Mouse (Mus musculus) neural tube, embryonic 11.5 days (tissue): Measurements from ENCODE around the gene Bcl10. TPM values are rescaled to one million over a fixed set of nuclear protein-coding genes. Genes with fewer than 3 reads are reported as not detected.
"Not testable (repeated sequence)": the region's sequence is repeated elsewhere in the genome, so short reads cannot be mapped to it uniquely, and the experiment has no call there.

Source experiments
- ATAC-seq: fragments of 200-750 bp; cut with Nextera tagmentation; 2 replicates; pipeline ENCODE4 v1.8.0; 2017; ENCODE audit warnings: moderate number of reproducible peaks, mild to moderate bottlenecking, moderate TSS enrichment, moderate library complexity; ENCODE audit not compliant: insufficient read depth, low FRiP score, low TSS enrichment
- DNase-seq: peaks from one replicate; pipeline ENCODE4 v3.0.0-alpha.2; 2015; ENCODE audit warnings: low spot score
- H3K27ac ChIP-seq: fragments of 300-500 bp; sonication (generic); 2 replicates; pipeline ENCODE4 v1.5.1; 2014; ENCODE audit warnings: low read depth, mild to moderate bottlenecking, low read length
- H3K27me3 ChIP-seq: fragments of 300-500 bp; sonication (generic); 2 replicates; pipeline ENCODE4 v1.6.1; 2014; ENCODE audit warnings: mild to moderate bottlenecking, low read length, mixed read lengths; ENCODE audit not compliant: control insufficient read depth, insufficient read depth
- H3K36me3 ChIP-seq: fragments of 300-500 bp; sonication (generic); 2 replicates; pipeline ENCODE4 v1.6.1; 2014; ENCODE audit warnings: mild to moderate bottlenecking, low read length, moderate library complexity, mixed read lengths; ENCODE audit not compliant: control insufficient read depth, insufficient read depth
- H3K4me1 ChIP-seq: fragments of 300-500 bp; sonication (generic); 2 replicates; pipeline ENCODE4 v1.6.1; 2014; ENCODE audit warnings: low read length, mixed read lengths; ENCODE audit not compliant: control insufficient read depth, insufficient read depth
- H3K4me2 ChIP-seq: fragments of 300-500 bp; sonication (generic); 2 replicates; pipeline ENCODE4 v1.6.1; 2014; ENCODE audit warnings: low read depth, mild to moderate bottlenecking, moderate library complexity
- H3K4me3 ChIP-seq: fragments of 300-500 bp; sonication (generic); 2 replicates; pipeline ENCODE4 v1.5.1; 2014; ENCODE audit warnings: low read depth, low read length
- H3K9ac ChIP-seq: fragments of 300-500 bp; sonication (generic); 2 replicates; pipeline ENCODE4 v1.6.1; 2014; ENCODE audit warnings: mild to moderate bottlenecking, low read length
- H3K9me3 ChIP-seq: fragments of 300-500 bp; sonication (generic); 2 replicates; pipeline ENCODE4 v1.6.1; 2016; ENCODE audit warnings: low read length; ENCODE audit not compliant: control insufficient read depth
- WGBS: fragments of 180-500 bp; shearing (Covaris S2); extraction: QIAGEN DNeasy Blood & Tissue Kit; methylation state at CpG from one replicate; pipeline ENCODE4 v1.1.7; 2014; 5-methylcytosine and 5-hydroxymethylcytosine counted together
- polyA plus RNA-seq: library from polyadenylated mRNA; unstranded; fragments of >200 nt; fragmentation: Nextera tagmentation; extraction: Ambion mirVana; gene quantifications from 2 replicates; pipeline ENCODE4 v1.2.1, GENCODE M21; 2014

The Bcl10 gene
- polyA plus RNA-seq, 1 experiment from 2014 or later = 55.4 TPM

- Histone ChIP-seq H3K27ac (no peak overlapping the region), H3K27me3 (no peaks in the 10 kb centered on the region), H3K9me3 (no peaks in the 10 kb centered on the region), H3K4me3 (no peak overlapping the region), H3K4me2 (no peak overlapping the region), H3K4me1 (no peaks in the 10 kb centered on the region), H3K9ac (no peak overlapping the region; the same call in 1 of the 2 replicates), H3K36me3 (no peaks in the 10 kb centered on the region)
- peak; percentile 23; the same call in 1 of the 2 replicates for ATAC-seq
- WGBS = 57% methylated on average over 22 of the region's 22 CpGs
- DNase-seq = peak; percentile 85
These were observed 17.5 kb upstream of the Bcl10 start for GRCm38 (mm10) chr3:145904850-145905776.

GRCm38 (mm10) chr3:145906582-145906981 is 16.0 kb upstream of the Bcl10 start:
- no peaks in the 10 kb centered on the region for H3K4me1 ChIP-seq
- H3K9me3 ChIP-seq = no peaks in the 10 kb centered on the region
- ATAC-seq (no peak), DNase-seq (no peak)
- H3K9ac ChIP-seq = no peak overlapping the region
- no peaks in the 10 kb centered on the region for H3K36me3 ChIP-seq
- no peak overlapping the region for H3K4me2 ChIP-seq
- no peaks in the 10 kb centered on the region for H3K27me3 ChIP-seq
- 88% methylated on average over 9 of the region's 9 CpGs for WGBS
- no peak overlapping the region for H3K27ac ChIP-seq
- H3K4me3 ChIP-seq = no peak overlapping the region

- H3K9me3 ChIP-seq = no peaks in the 10 kb centered on the region
- no peak overlapping the region for H3K4me3 ChIP-seq
- no peaks in the 10 kb centered on the region for H3K4me1 ChIP-seq
- no peak overlapping the region for H3K9ac ChIP-seq
- H3K36me3 ChIP-seq = no peaks in the 10 kb centered on the region
- DNase-seq (no peak), ATAC-seq (no peak)
- H3K4me2 ChIP-seq = no peak overlapping the region
- no peak overlapping the region for H3K27ac ChIP-seq
- no peaks in the 10 kb centered on the region for H3K27me3 ChIP-seq
- WGBS = 92% methylated on average over 7 of the region's 7 CpGs
These were observed 10.1 kb upstream of the Bcl10 start for GRCm38 (mm10) chr3:145912512-145912911.

GRCm38 (mm10) chr3:145913263-145913662 is 9.3 kb upstream of the Bcl10 start:
- Histone ChIP-seq H3K4me3 (no peak overlapping the region), H3K36me3 (no peaks in the 10 kb centered on the region), H3K9me3 (no peaks in the 10 kb centered on the region), H3K27me3 (no peaks in the 10 kb centered on the region), H3K4me1 (no peaks in the 10 kb centered on the region), H3K9ac (no peak overlapping the region), H3K4me2 (no peak overlapping the region), H3K27ac (no peak overlapping the region)
- no peak for ATAC-seq
- 81% methylated on average over 6 of the region's 6 CpGs for WGBS
- DNase-seq = no peak

GRCm38 (mm10) chr3:145913942-145914341 is 8.7 kb upstream of the Bcl10 start:
- H3K36me3 ChIP-seq, H3K9me3 ChIP-seq, H3K4me2 ChIP-seq, H3K4me3 ChIP-seq, ATAC-seq, H3K27me3 ChIP-seq, H3K9ac ChIP-seq, H3K27ac ChIP-seq, DNase-seq, H3K4me1 ChIP-seq: not testable (repeated sequence)
- WGBS = 74% methylated on average over 7 of the region's 7 CpGs

GRCm38 (mm10) chr3:145916374-145916773 is 6.2 kb upstream of the Bcl10 start:
- no peak overlapping the region for H3K9ac ChIP-seq
- H3K4me2 ChIP-seq = no peak overlapping the region
- no peaks in the 10 kb centered on the region for H3K9me3 ChIP-seq
- H3K4me1 ChIP-seq = no peaks in the 10 kb centered on the region
- 90% methylated on average over 5 of the region's 5 CpGs for WGBS
- DNase-seq = no peak
- ATAC-seq = no peak
- no peak overlapping the region for H3K4me3 ChIP-seq
- H3K27me3 ChIP-seq = no peaks in the 10 kb centered on the region
- no peaks in the 10 kb centered on the region for H3K36me3 ChIP-seq
- no peak overlapping the region for H3K27ac ChIP-seq

- no peaks in the 10 kb centered on the region for H3K4me1 ChIP-seq
- no peak overlapping the region for H3K9ac ChIP-seq
- no peak overlapping the region for H3K4me3 ChIP-seq
- no peaks in the 10 kb centered on the region for H3K36me3 ChIP-seq
- no peak overlapping the region for H3K4me2 ChIP-seq
- no peaks in the 10 kb centered on the region for H3K27me3 ChIP-seq
- 90% methylated on average over 4 of the region's 4 CpGs for WGBS
- H3K9me3 ChIP-seq = no peaks in the 10 kb centered on the region
- ATAC-seq (no peak), DNase-seq (no peak)
- no peak overlapping the region for H3K27ac ChIP-seq
These were observed 5.8 kb upstream of the Bcl10 start for GRCm38 (mm10) chr3:145916826-145917225.

- no peak for DNase-seq
- Histone ChIP-seq H3K9me3 (no peaks in the 10 kb centered on the region), H3K4me2 (no peak overlapping the region), H3K27ac (no peak overlapping the region), H3K36me3 (no peaks in the 10 kb centered on the region), H3K4me1 (peaks cover 6% of the 10 kb centered on the region), H3K27me3 (no peaks in the 10 kb centered on the region), H3K9ac (no peak overlapping the region), H3K4me3 (no peak overlapping the region)
- WGBS = 78% methylated on average over 3 of the region's 3 CpGs
- no peak for ATAC-seq
These were observed 367 bp downstream of the Bcl10 start for GRCm38 (mm10) chr3:145922971-145923370.
